10 mouse cellular contexts compared by ENCODE assay signal in genomic region chr16:8823661-8824060, GRCm38 (mm10). TPM values are rescaled to one million over a fixed set of nuclear protein-coding genes. Genes with fewer than 3 reads are reported as not detected.
DNase-seq lines count a peak whose midpoint lies in the region; ATAC-seq and TF ChIP-seq lines count a peak whose summit lies in the region.
"Had no signal": no experiment of that assay in that cellular context is flagged by ENCODE, and none has a peak within 500 bp of the region (broad histone marks: within the 10 kb centered on the region; RNA-seq: fewer than 3 reads in every experiment).

No protein-coding gene starts in this region.

- no peaks in the 10 kb centered on the region for H3K36me3 ChIP-seq in heart, postnatal 0 days (replicated peaks; ENCODE audit: control insufficient read depth, insufficient read depth, low read length)
- H3K36me3 ChIP-seq in CH12.LX (replicated peaks in 1 of 2; ENCODE audit: control insufficient read depth in 1 of 2, insufficient read depth in 1 of 2, low read length in 1 of 2): no peaks in the 10 kb centered on the region
- no peaks in the 10 kb centered on the region for H3K36me3 ChIP-seq in hindbrain, embryonic 10.5 days
- H3K36me3 ChIP-seq: midbrain, embryonic 12.5 days had no signal

- no peaks in the 10 kb centered on the region for H3K4me1 ChIP-seq in heart, postnatal 0 days (ENCODE audit: control insufficient read depth, insufficient read depth)
- peaks cover 6 to 28% of the 10 kb centered on the region in 2 experiments for H3K4me1 ChIP-seq in CH12.LX (ENCODE audit: control insufficient read depth in 1 of 2, insufficient read depth in 2 of 2)
- no peaks in the 10 kb centered on the region for H3K4me1 ChIP-seq in hindbrain, embryonic 10.5 days (replicated peaks)
- H3K4me1 ChIP-seq: midbrain, embryonic 12.5 days had no signal

- H3K27me3 ChIP-seq in heart, postnatal 0 days (ENCODE audit: control insufficient read depth, insufficient read depth, low read length): no peaks in the 10 kb centered on the region
- no peaks in the 10 kb centered on the region for H3K27me3 ChIP-seq in CH12.LX (replicated peaks)
- H3K27me3 ChIP-seq in hindbrain, embryonic 10.5 days (ENCODE audit: insufficient read depth, poor library complexity, severe bottlenecking): no peaks in the 10 kb centered on the region
- H3K27me3 ChIP-seq: midbrain, embryonic 12.5 days had no signal

- peak; percentile 43 for DNase-seq in heart, postnatal 0 days (ENCODE audit: low spot score)
- DNase-seq in heart, postnatal 4 days: no peak
- peak; percentile 89 for DNase-seq in CH12.LX (ENCODE audit: extremely low read depth)
- peak; percentile 71 for DNase-seq in lung, postnatal 36 days
- no peak for DNase-seq in frontal cortex, adult 2 months (ENCODE audit: extremely low spot score in 1 of 2, low spot score in 1 of 2)
- DNase-seq in left cerebral cortex, adult 8-10 months (ENCODE audit: low spot score in 2 of 2): no peak
- no peak for DNase-seq in hindbrain, embryonic 10.5 days (ENCODE audit: low spot score)
- DNase-seq: thymus, adult 18-20 months had no signal

- no peak overlapping the region for H3K27ac ChIP-seq in heart, postnatal 0 days (ENCODE audit: low read depth)
- no peak overlapping the region for H3K27ac ChIP-seq in CH12.LX (ENCODE audit: insufficient read depth, low read depth)
- no peak overlapping the region for H3K27ac ChIP-seq in hindbrain, embryonic 10.5 days
- H3K27ac ChIP-seq: midbrain, embryonic 12.5 days had no signal

- dilution Hi-C loops in CH12.LX (cut with MboI; ENCODE audit: extremely low pct_ligation_motif_present, extremely low pct_unique_long_range_greater_than_20kb, low sequenced_read_pairs): no loop called here

- TF ChIP-seq POLR2A in CH12.LX (IDR thresholded peaks at IDR 0.05; ENCODE audit: low read depth, low read length): peak; percentile 29; the same call in 1 of the 2 replicates

- 58% methylated on average over 2 of the region's 2 CpGs for WGBS in heart, postnatal 0 days
- 79% methylated on average over 2 of the region's 2 CpGs for WGBS in hindbrain, embryonic 10.5 days

- TF ChIP-seq EP300 in heart, postnatal 0 days (IDR thresholded peaks at IDR 0.05; ENCODE audit: low read depth): no peak
- 0 out of 2 replicates have a peak, but pooled peaks have one; percentile 17 for TF ChIP-seq EP300 in CH12.LX (IDR thresholded peaks at IDR 0.05; ENCODE audit: low read length)

- ATAC-seq in heart, postnatal 0 days (ENCODE audit: insufficient read depth, low read depth): peak; percentile 41; the same call in 1 of the 2 replicates
- ATAC-seq in common myeloid progenitor, adult 5-6 weeks (replicated peaks; ENCODE audit: low read depth, poor library complexity, severe bottlenecking): peak; percentile 88

- no peak overlapping the region for H3K4me3 ChIP-seq in heart, postnatal 0 days (ENCODE audit: low read depth, low read length)
- peak overlapping the region in 2 of 3 experiments; percentile 2 to 22 for H3K4me3 ChIP-seq in CH12.LX (replicated peaks in 1 of 3; ENCODE audit: low read depth in 2 of 3, low read length in 2 of 3, poor library complexity in 1 of 3)
- no peak overlapping the region for H3K4me3 ChIP-seq in hindbrain, embryonic 10.5 days
- H3K4me3 ChIP-seq: midbrain, embryonic 12.5 days had no signal

- H3K79me2 ChIP-seq in CH12.LX (replicated peaks; ENCODE audit: control insufficient read depth, extremely low read depth, insufficient read depth, poor library complexity, severe bottlenecking): no peaks in the 10 kb centered on the region

- in situ Hi-C loops in CH12.LX (cut with MboI; ENCODE audit: low pct_ligation_motif_present, low pct_unique_long_range_greater_than_20kb, low sequenced_read_pairs): loop anchor here (5.0 kb wide), 1 partner anchor 34 kb away; no protein-coding TSS in a partner anchor

- TF ChIP-seq RAD21 in CH12.LX (IDR thresholded peaks at IDR 0.05; ENCODE audit: low read depth, low read length): no peak

- H3K9me3 ChIP-seq in heart, postnatal 0 days (replicated peaks; ENCODE audit: control insufficient read depth, low read length): no peaks in the 10 kb centered on the region
- no peaks in the 10 kb centered on the region for H3K9me3 ChIP-seq in CH12.LX (replicated peaks; ENCODE audit: low read length)
- H3K9me3 ChIP-seq in hindbrain, embryonic 10.5 days: no peaks in the 10 kb centered on the region
- H3K9me3 ChIP-seq: midbrain, embryonic 12.5 days had no signal

- TF ChIP-seq CTCF in heart, postnatal 0 days (IDR thresholded peaks at IDR 0.05; ENCODE audit: low read depth): no peak
- TF ChIP-seq CTCF in CH12.LX (conservative IDR thresholded peaks at IDR 0.05 in 1 of 2, IDR thresholded peaks at IDR 0.05 in 1 of 2; ENCODE audit: low read depth in 2 of 2, low read length in 2 of 2): no peak

- H3K9ac ChIP-seq in heart, postnatal 0 days (replicated peaks; ENCODE audit: low read depth, low read length): no peak overlapping the region
- H3K9ac ChIP-seq in CH12.LX (ENCODE audit: insufficient read depth, low read depth): no peak overlapping the region
- H3K9ac ChIP-seq: midbrain, embryonic 12.5 days had no signal

- H3K4me2 ChIP-seq in heart, postnatal 0 days (ENCODE audit: low read depth, low read length): no peak overlapping the region
- H3K4me2 ChIP-seq in CH12.LX (ENCODE audit: insufficient read depth, low read depth, poor library complexity, severe bottlenecking): no peak overlapping the region
- H3K4me2 ChIP-seq: midbrain, embryonic 12.5 days had no signal

TF ChIP-seq in CH12.LX, 34 proteins besides CTCF, POLR2A, EP300 and RAD21 (continues in another document):
- TF ChIP-seq JUND (conservative IDR thresholded peaks at IDR 0.05; ENCODE audit: low read depth, low read length) (peak; percentile 72), JUN (IDR thresholded peaks at IDR 0.05; ENCODE audit: insufficient read depth, low read depth, low read length) (peak; percentile 37; the same call in 1 of the 2 replicates), PAX5 (IDR thresholded peaks at IDR 0.05; ENCODE audit: low read length) (no peak), CHD1 (IDR thresholded peaks at IDR 0.05; ENCODE audit: low read depth, low read length) (no peak), UBTF (IDR thresholded peaks at IDR 0.05; ENCODE audit: low read depth, low read length) (no peak), SMC3 (IDR thresholded peaks at IDR 0.05; ENCODE audit: low read depth, low read length) (no peak), E2F4 (IDR thresholded peaks at IDR 0.05; ENCODE audit: insufficient replicate concordance, low read depth, low read length) (no peak), NELFE (IDR thresholded peaks at IDR 0.05; ENCODE audit: low read depth, low read length) (no peak), SIN3A (IDR thresholded peaks at IDR 0.05; ENCODE audit: low read length) (no peak), RCOR1 (conservative IDR thresholded peaks at IDR 0.05; ENCODE audit: low read depth, low read length) (no peak), MAX (IDR thresholded peaks at IDR 0.05; ENCODE audit: low read length) (peak; percentile 65; the same call in 1 of the 2 replicates), ETS1 (conservative IDR thresholded peaks at IDR 0.05; ENCODE audit: low read depth, low read length) (no peak), MYC (IDR thresholded peaks at IDR 0.05; ENCODE audit: low read depth, low read length) (no peak; the same call in 1 of the 2 replicates), USF2 (conservative IDR thresholded peaks at IDR 0.05; ENCODE audit: low read depth, low read length) (no peak), BHLHE40 (IDR thresholded peaks at IDR 0.05; ENCODE audit: low read depth, low read length) (peak; percentile 18; the same call in 1 of the 2 replicates), TBP (conservative IDR thresholded peaks at IDR 0.05; ENCODE audit: low read depth, low read length) (peak; percentile 91), CHD2 (IDR thresholded peaks at IDR 0.05; ENCODE audit: low read length) (no peak), TCF12 (IDR thresholded peaks at IDR 0.05; ENCODE audit: low read depth, low read length) (no peak), MAFK (IDR thresholded peaks at IDR 0.05; ENCODE audit: insufficient replicate concordance, low read length) (no peak), ZMIZ1 (IDR thresholded peaks at IDR 0.05; ENCODE audit: low read depth, low read length) (no peak), MXI1 (IDR thresholded peaks at IDR 0.05; ENCODE audit: low read depth, low read length) (no peak), NRF1 (IDR thresholded peaks at IDR 0.05; ENCODE audit: low read depth, low read length) (no peak), ELF1 (IDR thresholded peaks at IDR 0.05; ENCODE audit: low read depth, low read length) (peak; percentile 90), MAZ (IDR thresholded peaks at IDR 0.05; ENCODE audit: low read depth, low read length) (no peak), ZNF384 (IDR thresholded peaks at IDR 0.05; ENCODE audit: low read depth, low read length) (no peak), USF1 (IDR thresholded peaks at IDR 0.05; ENCODE audit: low read depth, low read length) (no peak), GABPA (IDR thresholded peaks at IDR 0.05; ENCODE audit: insufficient replicate concordance, low read depth, low read length) (no peak; the same call in 1 of the 2 replicates)

RNA-seq across cellular contexts. Expression of gene 1810013L24Rik, which starts 6.2 kb away (rescaled TPM):
- 39.8 and 41.9 TPM in 2 replicates for total RNA-seq in heart, postnatal 0 days (2014; rRNA removed; ENCODE audit: low replicate concordance)
- polyA plus RNA-seq in heart, postnatal 0 days (2015; fragmentation: Nextera tagmentation; extraction: Ambion mirVana): 15.0 and 15.7 TPM in 2 replicates
- total RNA-seq in heart, postnatal 4 days (2021): 100 to 1,000 TPM; 105 to 115 TPM
- total RNA-seq in CH12.LX (2012; rRNA removed) (27.1 and 30.7 TPM in 2 replicates), CH12.LX (2014; rRNA removed) (30.0 and 32.8 TPM in 2 replicates)
- 44.2 and 47.7 TPM in 2 replicates for polyA plus RNA-seq in CH12.LX (2012; ENCODE audit: insufficient read length, low read depth)
- total RNA-seq in common myeloid progenitor, adult 5-6 weeks (2017): 63.6 and 71.1 TPM in 2 replicates
- 47.8 and 47.9 TPM in 2 replicates for polyA plus RNA-seq in frontal cortex, adult 2 months (2012; rRNA removed)
- total RNA-seq in left cerebral cortex, adult 8-10 months (2022): 100 to 1,000 TPM; 103 to 114 (median 109) TPM
- polyA plus RNA-seq in hindbrain, embryonic 10.5 days (2016; fragmentation: Nextera tagmentation; extraction: Ambion mirVana): 19.5 TPM in 2 replicates

RNA-seq across cellular contexts. Expression of gene Usp7, which starts 31.6 kb away (rescaled TPM):
- 33.4 and 51.5 TPM in 2 replicates for total RNA-seq in heart, postnatal 0 days (2014; rRNA removed; ENCODE audit: low replicate concordance)
- polyA plus RNA-seq in heart, postnatal 0 days (2015; fragmentation: Nextera tagmentation; extraction: Ambion mirVana): 8.2 and 10.0 TPM in 2 replicates
- total RNA-seq in heart, postnatal 4 days (2021): 10 to 100 TPM; 93.2 to 93.6 TPM
- total RNA-seq in CH12.LX (2012; rRNA removed) (113 and 140 TPM in 2 replicates), CH12.LX (2014; rRNA removed) (143 and 169 TPM in 2 replicates)
- polyA plus RNA-seq in CH12.LX (2012; ENCODE audit: insufficient read length, low read depth): 156 and 169 TPM in 2 replicates
- 195 and 238 TPM in 2 replicates for total RNA-seq in common myeloid progenitor, adult 5-6 weeks (2017)
- polyA plus RNA-seq in frontal cortex, adult 2 months (2012; rRNA removed): 110 and 118 TPM in 2 replicates
- 100 to 1,000 TPM; 149 to 164 (median 158) TPM for total RNA-seq in left cerebral cortex, adult 8-10 months (2022)
- 23.3 and 29.8 TPM in 2 replicates for polyA plus RNA-seq in hindbrain, embryonic 10.5 days (2016; fragmentation: Nextera tagmentation; extraction: Ambion mirVana)

Comparison
In these comparisons a context has a peak if more than half of its experiments do, and no peak if none do; other contexts are left out.
1. DNase-seq: peak in heart, postnatal 0 days (single experiment), CH12.LX (single experiment) and lung, postnatal 36 days (single experiment); none in heart, postnatal 4 days (single experiment), frontal cortex, adult 2 months (0 of 2), left cerebral cortex, adult 8-10 months (0 of 2) and hindbrain, embryonic 10.5 days (single experiment).
2. H3K4me3 ChIP-seq: peak in CH12.LX (2 of 3); none in heart, postnatal 0 days (single experiment) and hindbrain, embryonic 10.5 days (single experiment).